Mouse (Mus musculus) lung, embryonic 16.5 days (tissue): ENCODE measurements around the gene Ubtfl1. TPM values are rescaled to one million over a fixed set of nuclear protein-coding genes. Genes with fewer than 3 reads are reported as not detected.

Experiments
- microRNA-seq: library from miRNA; unstranded; fragments of <30 nt; microRNA quantifications from one replicate; pipeline ENCODE4, GENCODE M21; 2016
- polyA plus RNA-seq: library from polyadenylated mRNA; unstranded; fragments of >200 nt; fragmentation: Nextera tagmentation; extraction: Ambion mirVana; gene quantifications from 2 replicates; pipeline ENCODE4 v1.2.1, GENCODE M21; 2015

Ubtfl1 gene
- polyA plus RNA-seq, 1 experiment from 2014 or later: not detected

Small RNA genes lying within 50 kb of the gene (microRNA-seq; reads per million reads assigned to microRNA genes)
- not detected for gene Gm22854

Other genes with a start within 250 kb of the Ubtfl1 start
- gene Chordc1, start 112.3 kb upstream of the Ubtfl1 start, polyA plus RNA-seq: 110 and 120 TPM in 2 replicates
- 7.2 and 7.5 TPM in 2 replicates for gene Naalad2, start 1.4 kb upstream of the Ubtfl1 start, polyA plus RNA-seq
- gene Mbd3l2, start 26.2 kb downstream of the Ubtfl1 start, polyA plus RNA-seq: not detected in 2 replicates
- gene Zfp558, start 73.8 kb downstream of the Ubtfl1 start, polyA plus RNA-seq: 5.6 TPM in 2 replicates
- gene Mbd3l1, start 73.9 kb downstream of the Ubtfl1 start, polyA plus RNA-seq: not detected in 2 replicates